Mouse (Mus musculus) erythroblast, embryonic 14.5 days (primary cell): Measurements from ENCODE around the gene Olfr1393. TPM values are rescaled to one million over a fixed set of nuclear protein-coding genes. Genes with fewer than 3 reads are reported as not detected.

Experiments used
- H3K27me3 ChIP-seq: 2 replicates; pipeline ENCODE4 v1.6.1; 2012; ENCODE audit warnings: inconsistent platforms; ENCODE audit not compliant: control insufficient read depth
- H3K36me3 ChIP-seq: 2 replicates; pipeline ENCODE4 v1.6.1; 2012; ENCODE audit warnings: mild to moderate bottlenecking, inconsistent platforms; ENCODE audit not compliant: control insufficient read depth
- H3K4me1 ChIP-seq: 2 replicates; pipeline ENCODE4 v1.6.1; 2012; ENCODE audit warnings: inconsistent platforms; ENCODE audit not compliant: control insufficient read depth
- H3K4me3 ChIP-seq: replicated peaks from 2 replicates; pipeline ENCODE3; 2012; ENCODE audit warnings: moderate library complexity, mild to moderate bottlenecking, inconsistent platforms
- H3K9me3 ChIP-seq: 2 replicates; pipeline ENCODE4 v1.6.1; 2012; ENCODE audit warnings: low read length, inconsistent platforms, mixed read lengths; ENCODE audit not compliant: control insufficient read depth
- GATA1 ChIP-seq: IDR thresholded peaks from 2 replicates; pipeline ENCODE4 v1.6.1; 2012; ENCODE audit warnings: low read length, inconsistent platforms, mixed read lengths
- TAL1 ChIP-seq: IDR thresholded peaks from 3 replicates; pipeline ENCODE4 v1.6.1; 2012; ENCODE audit warnings: low read length, inconsistent platforms, mixed read lengths
- polyA plus RNA-seq: library from polyadenylated mRNA; stranded (reverse); fragments of >175 nt; gene quantifications from 2 replicates; pipeline ENCODE4 v1.2.3, GENCODE M21; 2012

Gene Olfr1393
- not detected in 2 replicates for polyA plus RNA-seq

DNA sequence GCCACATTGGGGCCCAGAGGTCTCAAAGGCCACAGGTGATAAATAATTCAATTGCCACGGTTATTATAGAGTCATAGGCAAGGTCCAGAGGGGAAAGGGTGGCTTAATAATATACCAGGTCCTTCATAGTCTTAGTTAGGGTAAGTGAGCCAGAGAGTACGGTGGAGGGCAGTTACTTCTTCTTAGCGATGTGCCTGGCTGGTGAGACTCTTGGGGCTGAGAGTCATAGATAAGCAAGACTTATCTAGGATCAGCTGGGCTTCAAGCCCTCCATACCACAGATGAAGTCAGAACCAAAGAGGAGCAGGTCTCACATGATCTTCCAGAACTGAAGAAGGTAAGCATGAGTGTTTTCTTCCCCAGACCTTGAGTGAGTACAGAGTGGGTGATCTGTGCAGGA, at the start of gene Olfr1393:
Olfr1393 (plus strand) TSS at position 83 of the 400 bp plus-strand sequence.
- TF ChIP-seq GATA1, result no peak
- TF ChIP-seq TAL1, result no peak
- Histone ChIP-seq H3K4me3 (no peak within 1 kb of the TSS), H3K36me3 (no peaks in the 10 kb centered on the region), H3K27me3 (no peaks in the 10 kb centered on the region), H3K4me1 (no peaks in the 10 kb centered on the region), H3K9me3 (no peaks in the 10 kb centered on the region)

- Histone ChIP-seq H3K4me3 (no peak overlapping the region), H3K27me3 (peaks cover 19% of the 10 kb centered on the region), H3K9me3 (no peaks in the 10 kb centered on the region), H3K36me3 (no peaks in the 10 kb centered on the region), H3K4me1 (peaks cover 2% of the 10 kb centered on the region)
- no peak for TF ChIP-seq GATA1
- TF ChIP-seq TAL1, result no peak
Observed at GRCm38 (mm10) chr11:49232781-49233180, 45.3 kb upstream of the Olfr1393 start.

DNA sequence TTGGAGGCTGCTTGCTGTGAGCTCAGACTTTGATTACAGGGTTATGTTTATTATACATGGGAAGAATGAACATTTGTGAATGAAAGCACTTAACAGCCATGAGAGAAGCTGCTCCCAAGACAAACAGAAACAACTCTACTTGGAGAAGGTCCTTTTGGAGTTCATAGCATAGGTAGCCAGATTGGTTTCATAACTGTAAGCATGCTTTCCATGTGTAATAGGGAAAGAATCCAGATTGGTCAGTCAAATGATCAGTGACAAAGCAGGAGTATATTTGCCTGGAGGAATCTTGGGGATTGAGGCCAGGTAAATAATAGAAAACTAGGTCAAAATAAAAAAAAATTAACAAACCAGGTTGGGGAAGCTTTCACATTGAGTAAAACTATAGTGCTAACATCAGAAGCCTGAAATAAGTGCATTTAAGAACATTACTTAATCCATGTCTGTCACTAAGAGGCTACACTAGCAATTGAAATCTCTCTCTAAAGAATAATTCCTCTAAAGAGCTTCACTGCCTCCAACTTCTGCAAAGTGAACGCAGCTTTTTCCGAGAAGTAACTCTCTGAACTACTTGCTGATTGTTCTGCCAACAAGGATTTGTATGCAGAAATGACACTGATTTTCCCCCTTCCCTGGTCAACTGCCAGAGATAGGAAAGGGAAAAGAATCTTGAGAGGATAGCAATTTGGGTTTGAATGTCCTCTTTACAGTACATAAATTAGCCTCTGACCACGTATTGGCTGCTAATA, 42.5 kb upstream of the Olfr1393 start:
- TF ChIP-seq GATA1, result no peak
- Histone ChIP-seq H3K4me1 (peaks cover 4% of the 10 kb centered on the region), H3K9me3 (no peaks in the 10 kb centered on the region), H3K4me3 (no peak overlapping the region), H3K36me3 (no peaks in the 10 kb centered on the region), H3K27me3 (peaks cover 20% of the 10 kb centered on the region)

DNA sequence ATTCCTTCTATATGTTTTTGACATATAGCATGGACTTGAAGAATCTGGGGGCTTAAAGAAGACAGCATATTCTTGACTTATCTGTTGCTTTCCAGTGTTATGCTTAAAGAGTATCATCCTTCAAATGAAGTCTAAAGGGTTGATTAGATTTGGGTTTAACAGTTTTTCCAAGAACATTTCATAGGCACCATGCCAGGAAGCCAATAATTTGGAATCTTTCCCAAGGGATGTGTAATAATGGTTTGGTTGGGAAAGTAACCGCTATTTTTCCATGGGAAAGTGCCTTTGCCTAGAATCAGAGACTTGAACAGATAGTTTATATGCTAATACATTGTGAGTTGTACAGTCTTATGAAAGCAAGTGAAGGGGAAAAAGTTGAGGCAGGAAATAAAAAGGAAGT, 41.2 kb upstream of the Olfr1393 start:
- Histone ChIP-seq H3K36me3 (no peaks in the 10 kb centered on the region), H3K4me1 (peaks cover 11% of the 10 kb centered on the region), H3K4me3 (no peak overlapping the region), H3K27me3 (peaks cover 20% of the 10 kb centered on the region), H3K9me3 (no peaks in the 10 kb centered on the region)
- no peak for TF ChIP-seq GATA1
- TF ChIP-seq TAL1, result no peak

GRCm38 (mm10) chr11:49237532-49237931, 40.6 kb upstream of the Olfr1393 start:
- no peaks in the 10 kb centered on the region for H3K36me3 ChIP-seq
- TF ChIP-seq GATA1 (no peak), TAL1 (no peak)
- H3K9me3 ChIP-seq, result no peaks in the 10 kb centered on the region
- H3K4me3 ChIP-seq, result no peak overlapping the region
- H3K4me1 ChIP-seq, result peaks cover 16% of the 10 kb centered on the region
- peaks cover 20% of the 10 kb centered on the region for H3K27me3 ChIP-seq

GRCm38 (mm10) chr11:49240310-49240709, 37.8 kb upstream of the Olfr1393 start:
- Histone ChIP-seq H3K36me3 (no peaks in the 10 kb centered on the region), H3K4me3 (no peak overlapping the region), H3K4me1 (peaks cover 40% of the 10 kb centered on the region), H3K27me3 (peaks cover 15% of the 10 kb centered on the region), H3K9me3 (no peaks in the 10 kb centered on the region)
- TF ChIP-seq TAL1 (no peak), GATA1 (no peak)

DNA sequence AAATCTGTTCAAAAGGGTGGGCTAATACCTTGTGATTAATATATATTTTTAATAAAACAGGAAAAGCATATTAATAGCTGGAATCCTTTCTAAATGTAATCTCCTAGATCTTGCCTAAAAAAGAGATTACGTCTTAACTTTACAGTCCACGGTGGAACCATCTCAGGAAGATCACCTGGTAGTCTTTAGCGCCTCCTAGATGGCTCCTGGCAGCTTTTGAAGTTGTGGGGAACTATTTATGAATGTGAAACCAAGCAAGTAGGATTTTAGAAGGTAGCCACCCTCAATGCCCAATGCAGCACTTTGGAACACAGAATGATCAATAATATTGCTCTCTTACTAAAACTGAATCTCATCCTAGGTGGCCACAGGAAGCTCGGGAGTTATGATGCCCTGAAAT, 37.2 kb upstream of the Olfr1393 start:
- no peaks in the 10 kb centered on the region for H3K9me3 ChIP-seq
- H3K27me3 ChIP-seq, result peaks cover 14% of the 10 kb centered on the region
- H3K36me3 ChIP-seq, result no peaks in the 10 kb centered on the region
- H3K4me1 ChIP-seq, result peaks cover 45% of the 10 kb centered on the region
- no peak for TF ChIP-seq GATA1
- no peak for TF ChIP-seq TAL1
- H3K4me3 ChIP-seq, result no peak overlapping the region

GRCm38 (mm10) chr11:49241471-49241870, 36.6 kb upstream of the Olfr1393 start:
- no peak for TF ChIP-seq GATA1
- no peak for TF ChIP-seq TAL1

GRCm38 (mm10) chr11:49242944-49243626, 35.0 kb upstream of the Olfr1393 start:
- TF ChIP-seq TAL1, result no peak
- no peak for TF ChIP-seq GATA1
- no peaks in the 10 kb centered on the region for H3K9me3 ChIP-seq
- H3K4me3 ChIP-seq, result peak overlapping the region; percentile 71
- H3K4me1 ChIP-seq, result peaks cover 68% of the 10 kb centered on the region
- peaks cover 3% of the 10 kb centered on the region for H3K36me3 ChIP-seq
- H3K27me3 ChIP-seq, result no peaks in the 10 kb centered on the region

More at GRCm38 (mm10) chr11:49241471-49241870, 36.6 kb upstream of the Olfr1393 start:
- Histone ChIP-seq H3K4me3 (no peak overlapping the region), H3K4me1 (peaks cover 51% of the 10 kb centered on the region), H3K27me3 (peaks cover 11% of the 10 kb centered on the region), H3K36me3 (no peaks in the 10 kb centered on the region), H3K9me3 (no peaks in the 10 kb centered on the region)
